Mouse (Mus musculus) embryonic facial prominence, embryonic 10.5 days (tissue): ENCODE data around the gene Mrps18b. TPM values are rescaled to one million over a fixed set of nuclear protein-coding genes. Genes with fewer than 3 reads are reported as not detected.

Experiments
- DNase-seq: peaks from one replicate; pipeline ENCODE4 v3.0.0-alpha.2; 2017; ENCODE audit warnings: low spot score
- H3K27ac ChIP-seq: fragments of 300-500 bp; sonication (generic); replicated peaks from 2 replicates; pipeline ENCODE4 v1.5.1; 2016; ENCODE audit warnings: mild to moderate bottlenecking
- H3K27me3 ChIP-seq: fragments of 300-500 bp; sonication (generic); replicated peaks from 2 replicates; pipeline ENCODE4 v1.6.1; 2016; ENCODE audit warnings: low read depth, mild to moderate bottlenecking; ENCODE audit not compliant: poor library complexity, severe bottlenecking
- H3K36me3 ChIP-seq: fragments of 300-500 bp; sonication (generic); replicated peaks from 2 replicates; pipeline ENCODE4 v1.6.1; 2016; ENCODE audit warnings: mild to moderate bottlenecking, moderate library complexity
- H3K4me1 ChIP-seq: fragments of 300-500 bp; sonication (generic); 2 replicates; pipeline ENCODE4 v1.6.1; 2016
- H3K4me3 ChIP-seq: fragments of 300-500 bp; sonication (generic); 2 replicates; pipeline ENCODE4 v1.5.1; 2016; ENCODE audit warnings: mild to moderate bottlenecking, moderate library complexity
- H3K9me3 ChIP-seq: fragments of 300-500 bp; sonication (generic); 2 replicates; pipeline ENCODE4 v1.6.1; 2016; ENCODE audit warnings: mild to moderate bottlenecking
- WGBS: fragments of 180-500 bp; shearing (Covaris S2); methylation state at CpG from one replicate; pipeline ENCODE4 v1.1.7; 2016; 5-methylcytosine and 5-hydroxymethylcytosine counted together
- microRNA counts: library from miRNA; unstranded; fragments of <30 nt; microRNA quantifications from one replicate; lab custom pipeline; 2017
- microRNA-seq: library from miRNA; unstranded; fragments of <30 nt; microRNA quantifications from one replicate; pipeline ENCODE4, GENCODE M21; 2017
- polyA plus RNA-seq: library from polyadenylated mRNA; unstranded; fragments of >200 nt; fragmentation: Nextera tagmentation; extraction: Ambion mirVana; gene quantifications from 2 replicates; pipeline ENCODE4 v1.2.1, GENCODE M21; 2016

Gene Mrps18b
- polyA plus RNA-seq, 1 experiment from 2014 or later: 96.0 TPM

DNA sequence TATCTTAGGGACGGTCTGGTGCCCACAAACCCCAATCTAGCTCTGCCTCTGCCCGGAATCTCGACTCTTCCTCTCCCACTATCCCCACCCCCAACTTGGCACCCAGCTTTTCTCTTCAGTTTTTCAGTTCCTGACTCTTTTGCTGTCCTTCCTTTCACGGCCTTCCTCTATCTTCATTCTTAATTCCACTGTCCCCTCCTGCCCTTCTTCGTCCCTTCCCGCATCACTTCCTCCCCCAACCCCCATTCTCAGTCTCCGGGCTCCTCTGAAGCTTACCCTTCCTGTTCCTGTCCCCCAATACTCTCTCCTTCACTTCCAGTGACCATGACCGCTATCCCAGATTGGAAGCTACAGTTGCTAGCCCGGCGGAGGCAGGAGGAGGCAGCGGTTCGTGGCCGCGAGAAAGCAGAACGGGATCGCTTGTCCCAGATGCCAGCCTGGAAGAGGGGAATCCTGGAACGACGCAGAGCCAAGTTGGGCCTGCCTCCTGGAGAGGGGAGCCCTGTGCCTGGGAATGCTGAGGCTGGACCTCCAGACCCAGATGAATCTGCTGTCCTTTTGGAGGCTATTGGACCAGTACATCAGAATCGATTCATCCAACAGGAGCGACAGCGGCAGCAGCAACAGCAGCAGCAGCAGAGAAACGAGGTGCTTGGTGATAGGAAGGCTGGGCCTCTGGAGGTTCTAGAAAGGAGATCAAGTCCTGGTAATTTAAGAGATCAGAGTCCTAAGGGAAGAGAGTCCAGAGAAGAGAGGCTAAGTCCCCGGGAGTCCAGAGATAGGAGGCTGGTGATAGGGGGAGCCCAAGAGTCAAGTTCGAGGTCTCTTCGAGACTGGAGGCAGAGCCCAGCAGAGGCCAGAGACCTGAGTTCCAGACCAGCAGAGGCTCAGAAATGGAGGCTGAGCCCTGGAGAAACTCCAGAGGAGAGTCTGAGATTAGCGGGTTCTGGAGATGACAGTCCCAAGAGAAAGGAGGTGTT is 49.0 kb downstream of the Mrps18b start:
- peak; percentile 55 for DNase-seq
- peak overlapping the region; percentile 63 for H3K4me3 ChIP-seq
- H3K9me3 ChIP-seq: peaks cover 5% of the 10 kb centered on the region
- peaks cover 48% of the 10 kb centered on the region for H3K36me3 ChIP-seq
- peaks cover 66% of the 10 kb centered on the region for H3K4me1 ChIP-seq
- WGBS: 11% methylated on average over 26 of the region's 26 CpGs
- H3K27ac ChIP-seq: peak overlapping the region; percentile 95
- H3K27me3 ChIP-seq: no peaks in the 10 kb centered on the region

DNA sequence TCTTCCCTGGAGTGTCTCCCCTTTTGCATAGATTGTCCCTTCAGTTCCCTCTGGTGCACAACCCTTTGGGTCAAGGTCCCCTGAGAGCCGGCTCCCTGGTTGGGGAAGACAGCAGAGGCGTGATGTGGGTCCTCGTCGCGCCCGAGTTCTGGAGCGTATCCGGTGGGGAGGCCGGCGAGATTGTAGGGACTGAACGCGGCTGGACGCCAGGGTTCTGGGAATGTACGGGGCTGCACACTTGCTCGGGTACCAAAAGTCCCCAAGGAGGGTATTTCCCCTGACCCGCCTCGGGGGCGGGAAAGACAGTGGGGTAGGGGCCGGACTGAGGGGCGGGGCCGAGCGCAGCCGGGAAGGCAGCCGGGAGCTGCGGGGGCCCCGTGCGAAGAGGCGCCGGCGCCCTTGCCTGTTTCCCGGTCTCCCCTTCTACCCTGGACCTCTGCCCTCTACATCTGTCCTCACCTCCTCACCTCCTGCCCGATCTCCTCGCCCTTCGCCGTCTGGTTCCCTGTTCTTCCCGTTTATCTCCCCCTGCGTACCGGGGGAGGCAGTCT is 49.8 kb downstream of the Mrps18b start:
- Histone ChIP-seq H3K36me3 (peaks cover 42% of the 10 kb centered on the region), H3K27me3 (no peaks in the 10 kb centered on the region), H3K4me1 (peaks cover 67% of the 10 kb centered on the region), H3K9me3 (peaks cover 4% of the 10 kb centered on the region), H3K4me3 (peak overlapping the region; percentile 63), H3K27ac (peak overlapping the region; percentile 95)
- peak; percentile 80 for DNase-seq
- under 1% methylated on average over 38 of the region's 38 CpGs for WGBS

DNA sequence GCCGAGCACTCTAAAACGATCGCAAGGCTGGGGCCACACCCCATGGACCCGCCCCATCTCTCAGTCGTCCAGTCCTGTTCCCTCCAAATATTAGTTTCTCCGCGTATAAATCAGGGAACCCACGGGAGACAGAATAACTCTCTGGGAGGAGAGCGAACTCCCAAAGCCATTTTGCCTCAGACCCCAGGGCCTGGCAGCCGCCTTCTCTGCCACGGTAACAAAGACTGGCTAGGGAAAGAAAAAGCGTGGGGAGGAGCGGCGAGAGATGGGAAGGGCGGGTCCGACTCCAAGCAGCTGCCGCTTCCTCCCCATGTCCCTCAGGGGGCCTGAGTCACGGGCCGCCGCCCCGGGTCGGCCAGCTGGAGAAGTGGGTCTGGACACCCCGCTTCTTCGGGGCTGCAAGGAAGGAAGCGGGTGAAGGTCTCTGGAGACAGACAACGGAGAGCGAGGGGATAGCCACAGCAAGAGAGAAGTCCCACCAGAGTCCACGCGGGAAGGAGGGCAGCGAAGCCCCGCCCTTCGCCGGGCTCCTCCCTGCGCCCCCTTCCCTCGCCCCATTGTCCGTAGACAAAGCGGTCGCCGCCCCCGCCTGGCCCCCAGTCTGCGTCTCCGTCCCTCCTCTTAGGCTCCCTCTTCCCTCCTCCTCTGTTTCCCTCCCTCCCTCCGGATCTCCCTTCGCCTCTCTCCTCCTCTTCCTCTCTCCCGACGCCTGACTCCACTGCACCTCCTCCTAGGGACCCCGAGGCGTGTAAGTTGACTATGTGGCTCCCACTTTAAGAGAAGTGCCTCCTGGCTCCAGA is 50.5 kb downstream of the Mrps18b start, which contains the start of gene Ppp1r18:
TSS of gene Ppp1r18 (plus strand) at position 113 of the 800 bp plus-strand sequence.
- WGBS: under 1% methylated on average over 48 of the region's 48 CpGs
- DNase-seq: peak; percentile 91
- peak within 1 kb of the TSS; percentile 95 for H3K27ac ChIP-seq
- H3K27me3 ChIP-seq: no peaks in the 10 kb centered on the region
- peak within 1 kb of the TSS; percentile 63 for H3K4me3 ChIP-seq
- no peaks in the 10 kb centered on the region for H3K9me3 ChIP-seq
- H3K4me1 ChIP-seq: peaks cover 68% of the 10 kb centered on the region
- H3K36me3 ChIP-seq: peaks cover 35% of the 10 kb centered on the region

DNA sequence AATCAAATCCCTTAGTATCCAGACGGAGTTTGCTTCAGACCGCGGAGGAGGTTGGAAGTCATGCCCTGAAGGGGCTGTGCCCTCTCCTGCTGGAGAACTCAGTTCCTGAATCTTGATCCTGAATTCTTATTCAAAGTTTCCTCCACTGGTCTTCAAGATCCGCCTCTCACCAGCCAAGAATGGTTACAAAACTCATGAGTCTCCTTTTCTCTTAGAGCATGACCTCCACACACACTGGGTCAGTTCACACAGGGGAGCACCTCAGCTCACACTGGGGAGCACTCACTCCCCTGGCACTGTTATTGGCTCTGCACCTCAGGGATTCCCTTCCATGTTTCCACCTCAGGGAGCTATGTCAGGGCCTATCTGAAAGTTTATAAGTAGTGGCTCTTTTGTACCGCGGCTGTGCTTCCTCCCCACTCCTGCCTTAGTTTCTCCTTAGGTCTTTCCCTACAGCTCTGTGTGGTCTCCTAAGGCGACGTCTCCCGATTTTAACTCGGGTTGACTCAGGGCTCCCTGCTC is 51.3 kb downstream of the Mrps18b start:
- peaks cover 27% of the 10 kb centered on the region for H3K36me3 ChIP-seq
- no peaks in the 10 kb centered on the region for H3K9me3 ChIP-seq
- DNase-seq: no peak
- peak overlapping the region; percentile 63 for H3K4me3 ChIP-seq
- H3K27ac ChIP-seq: peak overlapping the region; percentile 95
- 21% methylated on average over 10 of the region's 10 CpGs for WGBS
- no peaks in the 10 kb centered on the region for H3K27me3 ChIP-seq
- peaks cover 64% of the 10 kb centered on the region for H3K4me1 ChIP-seq

DNA sequence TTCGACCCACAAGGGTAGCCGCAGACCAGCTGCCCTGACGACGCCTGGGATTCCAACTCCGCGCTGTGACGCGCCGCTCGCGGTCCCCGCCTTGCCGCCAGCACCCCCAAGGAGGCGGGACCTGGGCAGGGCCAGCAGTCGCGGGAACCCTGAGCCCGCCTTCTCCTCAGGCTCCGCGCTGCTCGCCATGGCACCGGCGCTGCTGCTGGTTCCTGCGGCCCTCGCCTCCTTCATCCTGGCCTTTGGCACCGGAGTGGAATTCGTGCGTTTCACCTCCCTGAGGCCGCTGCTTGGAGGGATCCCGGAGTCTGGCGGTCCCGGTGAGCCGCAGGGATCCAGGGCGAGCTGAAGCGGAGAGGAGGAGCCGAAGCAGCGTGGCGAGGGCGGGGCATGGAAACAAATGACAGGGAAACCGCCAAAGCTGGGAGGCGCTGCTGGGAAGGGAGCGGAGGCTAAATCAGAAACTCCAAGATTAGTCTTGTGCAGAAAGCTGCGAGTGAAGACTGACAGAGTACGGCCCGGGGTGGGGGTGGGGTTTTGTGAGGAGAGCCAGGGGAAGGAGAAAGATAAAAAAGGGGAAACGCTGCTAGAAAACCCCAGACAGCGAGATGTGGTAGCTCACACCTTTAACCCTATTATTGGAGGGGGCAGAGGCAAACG is 54.9 kb downstream of the Mrps18b start, which contains the start of gene Nrm:
TSS of gene Nrm (plus strand) at position 121 of the 660 bp plus-strand sequence.
- Histone ChIP-seq H3K4me1 (peaks cover 30% of the 10 kb centered on the region), H3K9me3 (no peaks in the 10 kb centered on the region), H3K27me3 (no peaks in the 10 kb centered on the region), H3K4me3 (peak within 1 kb of the TSS; percentile 76), H3K27ac (peak within 1 kb of the TSS; percentile 91), H3K36me3 (peaks cover 43% of the 10 kb centered on the region)
- peak; percentile 92 for DNase-seq
- WGBS: under 1% methylated on average over 47 of the region's 47 CpGs

DNA sequence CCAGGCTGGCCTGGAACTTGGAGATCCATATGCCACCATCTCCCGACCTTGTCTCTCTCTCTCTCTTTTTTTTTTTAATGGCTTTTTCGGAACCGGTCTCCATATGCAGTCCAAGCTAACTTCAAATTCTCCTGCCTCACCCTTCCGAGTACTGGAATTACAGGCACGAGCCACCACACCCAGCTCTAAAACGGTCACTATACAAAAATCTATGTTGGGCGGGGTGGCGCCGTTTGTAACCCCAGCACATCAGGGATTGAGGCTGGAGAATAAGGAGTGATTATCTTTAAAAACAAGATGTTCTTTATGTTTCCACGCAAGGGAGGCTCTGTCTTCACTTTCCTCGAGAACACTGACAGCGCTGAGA is 55.4 kb downstream of the Mrps18b start:
- peak overlapping the region; percentile 76 for H3K4me3 ChIP-seq
- H3K27ac ChIP-seq: peak overlapping the region; percentile 91
- WGBS: 6% methylated on average over 12 of the region's 12 CpGs
- H3K9me3 ChIP-seq: no peaks in the 10 kb centered on the region
- H3K36me3 ChIP-seq: peaks cover 47% of the 10 kb centered on the region
- no peak for DNase-seq
- peaks cover 30% of the 10 kb centered on the region for H3K4me1 ChIP-seq
- H3K27me3 ChIP-seq: no peaks in the 10 kb centered on the region

MicroRNA genes within 50 kb of the gene (microRNA counts, 519-probe panel; counts per million panel counts)
- microRNA mmu-miR-1894-3p (lab: Ali Mortazavi, UCI): 188 counts per million, percentile 57 among the panel's probes with 10 or more counts
- microRNA mmu-miR-1894-5p (lab: Ali Mortazavi, UCI): 188 counts per million, percentile 57 among the panel's probes with 10 or more counts
- microRNA mmu-miR-877 (lab: Ali Mortazavi, UCI): 188 counts per million, percentile 57 among the panel's probes with 10 or more counts

Small RNA genes lying within 50 kb of the gene (microRNA-seq; reads per million reads assigned to microRNA genes)
- gene Gm28033: 1.2 reads per million
- not detected for gene Mir1894
- gene Mir877: 175 reads per million, percentile 55 among the genes with 10 or more reads in this experiment

Other genes with a start within 250 kb of the Mrps18b start
- gene Vars2, start 248.8 kb downstream of the Mrps18b start, polyA plus RNA-seq: 19.9 and 22.0 TPM in 2 replicates
- 57.6 and 61.4 TPM in 2 replicates for gene Gtf2h4, start 242.7 kb downstream of the Mrps18b start, polyA plus RNA-seq
- gene Ddr1, start 211.8 kb downstream of the Mrps18b start, polyA plus RNA-seq: 49.1 and 65.3 TPM in 2 replicates
- gene Ier3, start 94.7 kb downstream of the Mrps18b start, polyA plus RNA-seq: 3.7 and 4.4 TPM in 2 replicates
- gene Flot1, start 93.2 kb downstream of the Mrps18b start, polyA plus RNA-seq: 45.9 and 49.2 TPM in 2 replicates
- gene Tubb5, start 78.1 kb downstream of the Mrps18b start, polyA plus RNA-seq: 1,654 and 1,662 TPM in 2 replicates
- gene Mdc1, start 74.9 kb downstream of the Mrps18b start, polyA plus RNA-seq: 18.4 and 21.2 TPM in 2 replicates
- gene Nrm, start 55.1 kb downstream of the Mrps18b start, polyA plus RNA-seq: 64.6 and 65.1 TPM in 2 replicates
- gene Ppp1r18, start 50.8 kb downstream of the Mrps18b start, polyA plus RNA-seq: 27.4 and 29.7 TPM in 2 replicates
- gene Dhx16, start 36.6 kb downstream of the Mrps18b start, polyA plus RNA-seq: 52.6 and 60.7 TPM in 2 replicates
- gene 2310061I04Rik, start 19.0 kb downstream of the Mrps18b start, polyA plus RNA-seq: 27.5 and 28.6 TPM in 2 replicates
- gene Atat1, start 6.3 kb downstream of the Mrps18b start, polyA plus RNA-seq: 117 and 130 TPM in 2 replicates
- gene Ppp1r10, start within 50 bp of the Mrps18b start, polyA plus RNA-seq: 59.7 and 61.2 TPM in 2 replicates
- gene Abcf1, start 53.4 kb upstream of the Mrps18b start, polyA plus RNA-seq: 116 and 120 TPM in 2 replicates
- 61.1 and 62.1 TPM in 2 replicates for gene Gnl1, start 63.5 kb upstream of the Mrps18b start, polyA plus RNA-seq
- gene Prr3, start 63.8 kb upstream of the Mrps18b start, polyA plus RNA-seq: 44.0 and 47.2 TPM in 2 replicates
- gene H2-T24, start 104.2 kb upstream of the Mrps18b start, polyA plus RNA-seq: 4.8 and 5.0 TPM in 2 replicates
- gene H2-T23, start 116.5 kb upstream of the Mrps18b start, polyA plus RNA-seq: 1.8 and 2.3 TPM in 2 replicates
- 7.4 and 9.0 TPM in 2 replicates for gene H2-T22, start 126.4 kb upstream of the Mrps18b start, polyA plus RNA-seq
- not detected in 2 replicates for gene Gm6034, start 126.6 kb upstream of the Mrps18b start, polyA plus RNA-seq
- gene Gm11127, start 142.0 kb upstream of the Mrps18b start, polyA plus RNA-seq: not detected in 2 replicates
- gene Gm19684, start 205.3 kb upstream of the Mrps18b start, polyA plus RNA-seq: not detected in 2 replicates
- not detected in 2 replicates for gene Gm7030, start 213.0 kb upstream of the Mrps18b start, polyA plus RNA-seq